Mouse (Mus musculus): ENCODE results near the gene Ccdc137. TPM values are rescaled to one million over a fixed set of nuclear protein-coding genes. Genes with fewer than 3 reads are reported as not detected.
"Not testable (repeated sequence)": the region's sequence is repeated elsewhere in the genome, so short reads cannot be mapped to it uniquely, and the experiment has no call there.

The Ccdc137 gene
- total RNA-seq (2021) = 10 to 100 TPM; 22.5 to 22.7 TPM
- long read RNA-seq, experiment 1, transcript Ccdc137-201 (6 exons, 2,778 nt) = major isoform, 18 of 28 reads
- long read RNA-seq, experiment 1, partial matches to known transcripts = 5 of 28 reads
- long read RNA-seq, experiment 1, other reads (novel, unspliced or antisense) = 5 of 28 reads
- long read RNA-seq, experiment 2, transcript Ccdc137-201 (6 exons, 2,778 nt) = major isoform, 20 of 25 reads
- long read RNA-seq, experiment 2, partial matches to known transcripts = 2 of 25 reads
- long read RNA-seq, experiment 2, other reads (novel, unspliced or antisense) = 3 of 25 reads

DNA sequence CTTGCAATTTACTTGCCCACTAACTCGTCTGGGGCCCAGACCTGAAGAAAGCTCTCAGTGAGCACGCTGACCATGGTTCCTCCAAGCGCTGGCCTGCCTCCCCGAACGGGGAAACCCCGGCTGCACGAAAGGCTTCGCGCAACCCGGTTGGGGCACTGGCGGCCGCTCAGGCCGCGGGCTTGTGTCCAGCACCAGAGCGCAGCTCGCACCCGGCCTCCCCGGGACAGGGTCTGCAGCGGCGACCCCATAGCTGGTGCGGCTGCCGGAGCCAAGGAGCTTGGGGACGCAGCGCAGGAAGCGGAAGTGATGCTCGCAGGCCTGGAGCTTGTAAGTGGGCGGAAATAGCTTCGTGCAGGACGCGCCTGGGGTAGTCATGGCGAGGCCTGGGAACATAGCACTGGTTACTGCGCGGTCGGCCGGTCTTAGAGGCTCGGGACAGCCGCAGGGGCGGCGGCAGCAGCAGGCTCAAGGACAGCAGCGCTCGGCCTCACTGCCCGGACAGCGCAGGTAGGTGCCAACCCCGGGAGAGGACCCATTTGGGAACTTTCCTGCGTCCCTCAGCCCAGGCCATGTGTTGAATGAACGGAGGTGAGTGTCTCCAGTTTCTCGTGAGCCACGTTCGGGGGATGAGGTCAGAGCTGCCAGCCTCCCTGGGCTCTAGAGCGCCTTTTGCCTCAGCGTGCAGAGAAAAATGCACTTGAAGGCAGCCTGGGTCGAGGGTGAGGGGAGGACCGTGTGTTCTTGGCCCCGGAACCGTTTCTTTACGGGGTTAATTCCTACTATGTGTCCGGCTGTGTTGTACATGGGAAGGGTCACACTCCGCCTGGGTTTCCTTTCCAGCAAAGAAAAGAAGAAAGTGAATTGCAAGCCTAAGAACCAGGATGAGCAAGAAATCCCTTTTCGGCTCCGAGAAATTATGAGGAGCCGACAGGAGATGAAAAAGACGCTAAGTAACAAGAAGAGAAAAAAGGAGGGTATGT, at the start of gene Ccdc137, which contains the start of gene Oxld1:
TSS of gene Ccdc137 (plus strand) at position 344 of the 980 bp plus-strand sequence.
TSS of gene Oxld1 (minus strand) at position 297 of the 980 bp plus-strand sequence.
- DNase-seq (ENCODE audit: low spot score in 2 of 2) = peak; percentile 77 to 80

DNA sequence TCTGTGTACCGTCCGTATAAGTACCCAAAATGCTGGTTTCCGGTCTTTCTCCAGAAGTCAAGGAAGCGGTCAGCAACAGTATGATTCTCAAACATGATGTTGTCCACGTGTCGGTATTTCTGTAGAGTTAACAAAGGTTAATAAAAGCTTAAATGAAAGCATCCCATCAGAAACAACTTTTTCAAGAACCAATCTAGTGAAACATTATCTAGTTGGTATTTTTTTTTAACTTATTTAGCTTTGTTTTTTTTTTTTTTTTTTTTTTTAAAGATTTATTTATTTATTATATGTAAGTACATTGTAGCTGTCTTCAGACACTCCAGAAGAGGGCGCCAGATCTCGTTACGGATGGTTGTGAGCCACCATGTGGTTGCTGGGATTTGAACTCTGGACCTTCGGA, 44.3 kb upstream of the Ccdc137 start:
- DNase-seq (ENCODE audit: low spot score in 2 of 2) = not testable (repeated sequence)

DNA sequence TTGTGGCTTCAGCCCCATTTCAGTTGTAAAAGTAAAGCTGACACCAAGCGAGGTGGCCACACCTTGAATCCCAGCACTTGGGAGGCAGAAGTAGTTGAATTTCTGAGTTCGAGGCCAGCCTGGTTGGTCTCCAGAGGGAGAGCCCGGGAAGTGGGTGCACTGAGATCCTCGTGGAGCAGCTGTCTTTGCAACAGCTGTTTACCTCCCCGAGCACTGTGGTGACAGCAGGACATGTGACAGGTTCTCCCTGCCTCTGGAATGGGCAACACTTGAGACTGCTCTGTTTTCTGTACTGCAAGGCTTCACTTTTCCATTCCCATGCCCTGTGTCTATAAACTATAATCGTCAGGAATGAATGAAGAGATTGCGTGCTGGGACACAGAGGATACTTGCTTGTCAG, 40.1 kb upstream of the Ccdc137 start:
- DNase-seq (ENCODE audit: low spot score in 2 of 2) = no peak

DNA sequence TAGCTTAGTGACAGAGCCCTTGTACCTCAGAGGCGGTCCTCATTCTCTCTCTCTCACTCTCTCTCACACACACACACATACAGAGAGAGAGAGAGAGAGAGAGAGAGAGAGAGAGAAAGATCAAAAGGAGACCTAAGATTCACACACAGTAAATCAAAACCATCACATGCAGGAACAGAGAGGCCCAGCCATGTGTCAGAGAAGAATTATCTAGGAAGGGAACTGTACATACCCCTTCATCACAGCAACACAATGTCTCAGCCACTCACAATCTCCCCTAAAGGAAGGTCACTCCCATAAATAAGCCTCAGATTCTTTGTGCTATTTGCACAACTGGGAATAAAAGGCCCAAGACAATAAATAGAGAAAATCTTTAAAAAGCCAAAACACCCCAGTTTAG, 39.3 kb upstream of the Ccdc137 start:
- no peak for DNase-seq (ENCODE audit: low spot score in 2 of 2)

- DNase-seq (ENCODE audit: low spot score in 2 of 2) = no peak
Observed at GRCm38 (mm10) chr11:120422651-120423568, 35.0 kb upstream of the Ccdc137 start.

GRCm38 (mm10) chr11:120423569-120424295, 34.2 kb upstream of the Ccdc137 start:
- peak; percentile 49 to 64 for DNase-seq (ENCODE audit: low spot score in 2 of 2)

DNA sequence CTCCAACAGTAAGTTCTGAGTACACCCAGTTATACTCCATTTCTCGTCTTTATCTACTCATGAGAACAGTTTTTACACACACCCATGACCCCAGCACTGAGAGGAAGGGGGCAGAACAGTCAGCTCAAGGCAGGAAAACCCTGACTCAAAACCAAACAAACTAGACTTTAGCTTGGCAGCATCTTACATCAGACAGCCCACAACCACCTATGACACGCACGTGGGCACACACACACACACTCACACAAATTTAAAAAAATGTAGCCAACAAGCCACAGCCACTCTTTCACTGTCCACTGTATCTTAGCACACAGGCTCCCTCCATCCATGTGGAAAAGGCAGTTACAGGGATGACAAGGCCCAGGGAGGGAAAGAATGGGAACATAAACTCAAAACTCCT, 31.2 kb upstream of the Ccdc137 start:
- DNase-seq (ENCODE audit: low spot score in 2 of 2) = no peak

- peak; percentile 86 to 89 for DNase-seq (ENCODE audit: low spot score in 2 of 2)
Observed at GRCm38 (mm10) chr11:120437152-120437856, 20.6 kb upstream of the Ccdc137 start, which contains the start of gene Nploc4. Gene Nploc4, minus strand, starts transcription at chr11:120437708.

DNA sequence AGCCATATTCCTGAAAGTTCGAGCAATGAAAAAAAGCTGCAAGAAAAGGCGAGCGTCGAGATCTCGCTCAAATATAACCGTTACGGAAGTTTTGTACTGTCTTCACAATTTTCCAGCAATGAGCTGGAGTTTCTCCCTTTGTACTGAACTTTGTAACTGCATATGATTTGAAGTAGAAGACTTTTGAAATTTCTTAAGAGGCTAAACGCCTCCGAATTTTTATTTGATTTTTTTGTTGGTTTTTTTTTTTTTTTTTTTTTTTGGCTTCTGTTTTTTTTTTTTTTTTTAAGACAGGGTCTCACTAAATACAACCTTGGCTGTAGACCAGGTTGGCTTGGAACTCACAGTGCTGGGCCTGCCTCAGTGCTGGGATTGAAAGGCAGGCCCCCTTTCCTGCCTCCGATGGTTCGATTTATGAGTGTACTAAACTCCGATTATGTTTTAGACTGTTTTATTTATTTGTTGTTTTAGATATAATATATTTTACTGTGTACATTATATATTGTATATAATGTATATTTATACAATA, 20.0 kb upstream of the Ccdc137 start:
- no peak for DNase-seq (ENCODE audit: low spot score in 2 of 2)

GRCm38 (mm10) chr11:120442344-120442743, 15.6 kb upstream of the Ccdc137 start, which contains the start of gene Tspan10:
Gene Tspan10, plus strand, starts transcription at chr11:120442644.
- no peak for DNase-seq (ENCODE audit: low spot score in 2 of 2)

DNA sequence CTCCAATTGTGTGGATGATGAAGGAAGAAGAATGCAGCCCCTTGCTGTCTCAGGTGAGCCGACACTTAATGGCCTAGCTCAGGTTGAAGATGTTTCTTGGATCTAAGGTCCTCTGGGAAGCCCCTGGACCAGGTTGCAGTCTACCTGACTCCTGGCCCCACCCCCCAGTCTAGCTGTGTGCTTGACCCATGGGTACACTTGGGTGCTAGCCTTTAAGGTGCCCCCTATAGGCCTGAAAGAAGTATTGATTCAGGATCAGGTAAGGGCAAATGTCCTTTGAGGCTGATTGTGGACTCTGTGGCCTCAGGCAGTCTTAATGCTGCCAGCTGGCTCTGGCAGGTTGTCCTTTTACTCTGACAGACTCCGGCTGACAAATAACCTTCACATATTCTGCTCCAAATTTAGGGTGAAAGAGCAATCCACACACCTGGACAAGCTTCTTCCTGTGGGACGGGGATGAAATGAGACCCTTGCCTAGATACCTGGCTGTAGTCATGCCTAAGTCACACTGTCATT, 15.1 kb upstream of the Ccdc137 start:
- no peak for DNase-seq (ENCODE audit: low spot score in 2 of 2)

DNA sequence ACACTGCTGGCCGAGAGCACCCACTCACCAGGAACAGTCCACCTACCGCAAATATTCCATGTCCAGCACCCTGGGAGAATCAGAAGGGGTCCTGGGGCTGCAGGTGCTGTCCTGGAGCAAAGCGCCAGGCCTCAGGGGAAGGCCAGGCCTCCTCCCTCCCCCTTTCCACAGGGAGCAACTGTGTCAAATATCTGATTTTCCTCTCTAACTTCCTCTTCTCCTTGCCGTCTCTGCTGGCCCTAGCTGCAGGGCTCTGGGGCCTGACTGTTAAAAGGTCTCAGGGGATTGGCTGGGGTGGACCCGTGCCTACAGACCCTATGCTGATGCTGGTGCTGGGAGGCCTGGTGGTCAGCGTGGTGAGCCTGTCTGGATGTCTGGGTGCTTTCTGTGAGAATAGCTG, 13.8 kb upstream of the Ccdc137 start:
- DNase-seq (ENCODE audit: low spot score in 2 of 2) = no peak

DNA sequence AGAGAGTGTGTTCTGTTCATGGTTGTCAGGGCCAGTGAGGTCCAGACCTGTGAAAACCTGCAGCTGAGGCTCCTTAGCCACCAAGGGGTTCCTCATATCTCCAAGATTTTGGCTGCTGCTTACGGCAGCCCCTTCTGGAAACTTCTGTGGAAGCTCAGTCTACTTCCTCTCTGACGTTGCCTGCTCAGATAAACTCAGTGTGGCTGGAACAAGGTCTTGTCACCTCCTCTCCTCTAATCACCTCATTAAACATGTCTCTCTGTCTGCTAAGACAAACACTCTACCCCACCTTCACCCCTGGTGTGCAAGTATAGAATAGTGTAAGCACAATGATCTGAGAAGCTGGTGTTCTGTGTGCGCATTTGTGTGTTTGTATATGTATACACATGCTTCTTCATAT, 12.4 kb upstream of the Ccdc137 start:
- DNase-seq (ENCODE audit: low spot score in 2 of 2) = no peak

GRCm38 (mm10) chr11:120447179-120447578, 10.7 kb upstream of the Ccdc137 start:
- no peak for DNase-seq (ENCODE audit: low spot score in 2 of 2)

DNA sequence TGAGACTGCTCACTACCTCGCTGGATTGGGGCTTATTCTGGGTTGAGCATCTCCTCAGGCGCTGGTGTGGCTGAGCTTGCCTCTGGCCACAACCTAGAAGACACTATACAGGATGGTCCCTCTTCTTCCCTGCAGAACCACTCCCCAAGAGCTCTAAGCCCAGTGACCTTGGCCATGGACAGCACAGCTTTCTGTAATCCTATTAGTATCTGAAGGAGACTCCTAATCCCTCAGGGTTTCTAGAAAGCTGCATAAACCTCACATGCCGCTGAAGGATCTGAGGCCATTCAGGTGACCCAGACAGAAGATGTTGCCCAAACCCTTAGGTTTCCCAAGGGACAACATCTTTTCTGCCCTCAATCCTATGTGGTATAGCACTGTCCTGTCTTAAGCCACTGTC, 5.7 kb upstream of the Ccdc137 start:
- no peak for DNase-seq (ENCODE audit: low spot score in 2 of 2)

- no peak for DNase-seq (ENCODE audit: low spot score in 2 of 2)
Observed at GRCm38 (mm10) chr11:120453306-120453705, 4.6 kb upstream of the Ccdc137 start, which contains the start of gene Pde6g. Gene Pde6g, minus strand, starts transcription at chr11:120453500.

DNA sequence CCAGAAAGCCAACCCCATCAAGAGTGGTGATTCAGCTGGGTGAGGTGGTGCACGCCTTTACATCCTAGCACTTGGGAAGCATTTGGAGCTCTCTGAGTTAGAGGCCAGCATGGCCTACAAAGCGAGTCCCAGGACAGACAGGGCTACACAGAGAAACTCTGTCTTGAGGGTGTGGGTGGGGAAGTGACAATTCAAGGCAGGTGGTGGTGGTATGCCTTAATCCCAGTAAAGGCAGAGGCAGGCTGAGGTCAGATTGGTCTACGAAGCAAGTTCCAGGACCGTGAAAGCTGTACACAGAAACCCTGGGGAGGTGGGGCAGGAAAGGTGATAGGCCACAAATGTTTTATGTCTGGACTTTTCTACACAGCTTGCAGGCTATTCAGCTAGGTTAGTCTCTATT, 3.0 kb upstream of the Ccdc137 start:
- no peak for DNase-seq (ENCODE audit: low spot score in 2 of 2)

GRCm38 (mm10) chr11:120455413-120455812, 2.5 kb upstream of the Ccdc137 start:
- DNase-seq (ENCODE audit: low spot score in 2 of 2) = no peak

- DNase-seq (ENCODE audit: low spot score in 2 of 2) = no peak
Observed at GRCm38 (mm10) chr11:120457370-120457769, 545 bp upstream of the Ccdc137 start.

Measured in layer of hippocampus, postnatal 14 days (tissue).